Mouse (Mus musculus): ENCODE measurements around the gene Ccdc162. TPM values are rescaled to one million over a fixed set of nuclear protein-coding genes. Genes with fewer than 3 reads are reported as not detected.

Gene Ccdc162
- total and polyA plus RNA-seq, 3 experiments, result 0.60 TPM; not detected in 2

GRCm38 (mm10) chr10:41690978-41691377 lies 25.5 kb downstream of the Ccdc162 start:
- TF ChIP-seq CTCF (IDR thresholded peaks at IDR 0.05; ENCODE audit: low read depth, low read length) (no peak), POLR2AphosphoS5 (IDR thresholded peaks at IDR 0.05; ENCODE audit: insufficient replicate concordance, low read depth, low read length) (no peak), GATA1 (IDR thresholded peaks at IDR 0.05; ENCODE audit: borderline replicate concordance, low read length) (no peak), TAL1 (conservative IDR thresholded peaks at IDR 0.05; ENCODE audit: low read depth, low read length) (no peak), GATA2 (IDR thresholded peaks at IDR 0.05; ENCODE audit: borderline replicate concordance, low read depth, low read length) (no peak)
- ATAC-seq (ENCODE audit: extremely low read depth, insufficient number of reproducible peaks, low FRiP score, poor library complexity, severe bottlenecking) (no peak), DNase-seq (ENCODE audit: low spot score) (no peak)
- Histone ChIP-seq H3K27me3 (ENCODE audit: insufficient read depth, low read length) (peaks cover 35% of the 10 kb centered on the region), H3K36me3 (replicated peaks) (no peaks in the 10 kb centered on the region), H3K4me1 (ENCODE audit: insufficient read depth, low read depth, low read length) (peaks cover 7% of the 10 kb centered on the region; the same call in 1 of the 2 replicates), H3K4me3 (ENCODE audit: low read depth, low read length) (no peak overlapping the region), H3K9me3 (replicated peaks) (no peaks in the 10 kb centered on the region)

GRCm38 (mm10) chr10:41689941-41690887 lies 26.2 kb downstream of the Ccdc162 start:
- no peak for TF ChIP-seq TAL1 (conservative IDR thresholded peaks at IDR 0.05; ENCODE audit: low read depth, low read length)
- peak; percentile 89 for TF ChIP-seq CTCF (IDR thresholded peaks at IDR 0.05; ENCODE audit: low read depth, low read length)
- ATAC-seq (ENCODE audit: extremely low read depth, insufficient number of reproducible peaks, low FRiP score, poor library complexity, severe bottlenecking) (no peak), DNase-seq (ENCODE audit: low spot score) (peak; percentile 49)
- no peaks in the 10 kb centered on the region for H3K36me3 ChIP-seq (replicated peaks)
- no peaks in the 10 kb centered on the region for H3K9me3 ChIP-seq (replicated peaks)
- H3K27me3 ChIP-seq (ENCODE audit: insufficient read depth, low read length), result peaks cover 35% of the 10 kb centered on the region
- no peak overlapping the region for H3K4me3 ChIP-seq (ENCODE audit: low read depth, low read length)
- H3K4me1 ChIP-seq (ENCODE audit: insufficient read depth, low read depth, low read length), result peaks cover 7% of the 10 kb centered on the region; the same call in 1 of the 2 replicates

GRCm38 (mm10) chr10:41684548-41684996 lies 31.9 kb downstream of the Ccdc162 start:
- Histone ChIP-seq H3K4me3 (ENCODE audit: low read depth, low read length) (no peak overlapping the region), H3K9me3 (replicated peaks) (no peaks in the 10 kb centered on the region), H3K36me3 (replicated peaks) (no peaks in the 10 kb centered on the region), H3K27me3 (ENCODE audit: insufficient read depth, low read length) (peaks cover 21% of the 10 kb centered on the region), H3K4me1 (ENCODE audit: insufficient read depth, low read depth, low read length) (no peaks in the 10 kb centered on the region)
- ATAC-seq (ENCODE audit: extremely low read depth, insufficient number of reproducible peaks, low FRiP score, poor library complexity, severe bottlenecking) (no peak), DNase-seq (ENCODE audit: low spot score) (no peak)
- TF ChIP-seq POLR2AphosphoS5 (IDR thresholded peaks at IDR 0.05; ENCODE audit: insufficient replicate concordance, low read depth, low read length) (no peak), GATA1 (IDR thresholded peaks at IDR 0.05; ENCODE audit: borderline replicate concordance, low read length) (no peak), CTCF (IDR thresholded peaks at IDR 0.05; ENCODE audit: low read depth, low read length) (no peak), GATA2 (IDR thresholded peaks at IDR 0.05; ENCODE audit: borderline replicate concordance, low read depth, low read length) (no peak), TAL1 (conservative IDR thresholded peaks at IDR 0.05; ENCODE audit: low read depth, low read length) (no peak)

- Histone ChIP-seq H3K9me3 (replicated peaks) (no peaks in the 10 kb centered on the region), H3K36me3 (replicated peaks) (no peaks in the 10 kb centered on the region), H3K27me3 (ENCODE audit: insufficient read depth, low read length) (peaks cover 16% of the 10 kb centered on the region), H3K4me1 (ENCODE audit: insufficient read depth, low read depth, low read length) (no peaks in the 10 kb centered on the region; the same call in 1 of the 2 replicates), H3K4me3 (ENCODE audit: low read depth, low read length) (no peak overlapping the region)
- TF ChIP-seq CTCF (IDR thresholded peaks at IDR 0.05; ENCODE audit: low read depth, low read length) (peak; percentile 80), POLR2AphosphoS5 (IDR thresholded peaks at IDR 0.05; ENCODE audit: insufficient replicate concordance, low read depth, low read length) (no peak)
- DNase-seq (ENCODE audit: low spot score) (peak; percentile 46), ATAC-seq (ENCODE audit: extremely low read depth, insufficient number of reproducible peaks, low FRiP score, poor library complexity, severe bottlenecking) (no peak)
Measured at GRCm38 (mm10) chr10:41682546-41683393, 33.7 kb downstream of the Ccdc162 start.

GRCm38 (mm10) chr10:41678746-41679360 lies 37.6 kb downstream of the Ccdc162 start:
- Histone ChIP-seq H3K4me3 (ENCODE audit: low read depth, low read length) (no peak overlapping the region), H3K27me3 (ENCODE audit: insufficient read depth, low read length) (peaks cover 16% of the 10 kb centered on the region), H3K9me3 (replicated peaks) (no peaks in the 10 kb centered on the region), H3K36me3 (replicated peaks) (no peaks in the 10 kb centered on the region), H3K4me1 (ENCODE audit: insufficient read depth, low read depth, low read length) (no peaks in the 10 kb centered on the region; the same call in 1 of the 2 replicates)
- peak; percentile 21 for DNase-seq (ENCODE audit: low spot score)
- no peak for TF ChIP-seq POLR2AphosphoS5 (IDR thresholded peaks at IDR 0.05; ENCODE audit: insufficient replicate concordance, low read depth, low read length)
- TF ChIP-seq CTCF (IDR thresholded peaks at IDR 0.05; ENCODE audit: low read depth, low read length), result no peak
- no peak for TF ChIP-seq GATA2 (IDR thresholded peaks at IDR 0.05; ENCODE audit: borderline replicate concordance, low read depth, low read length)
- no peak for TF ChIP-seq TAL1 (conservative IDR thresholded peaks at IDR 0.05; ENCODE audit: low read depth, low read length)
- no peak for TF ChIP-seq GATA1 (IDR thresholded peaks at IDR 0.05; ENCODE audit: borderline replicate concordance, low read length)
- no peak for ATAC-seq (ENCODE audit: extremely low read depth, insufficient number of reproducible peaks, low FRiP score, poor library complexity, severe bottlenecking)

GRCm38 (mm10) chr10:41677396-41677795 lies 39.0 kb downstream of the Ccdc162 start:
- TF ChIP-seq TAL1 (conservative IDR thresholded peaks at IDR 0.05; ENCODE audit: low read depth, low read length) (no peak), CTCF (IDR thresholded peaks at IDR 0.05; ENCODE audit: low read depth, low read length) (no peak), POLR2AphosphoS5 (IDR thresholded peaks at IDR 0.05; ENCODE audit: insufficient replicate concordance, low read depth, low read length) (no peak), GATA1 (IDR thresholded peaks at IDR 0.05; ENCODE audit: borderline replicate concordance, low read length) (no peak), GATA2 (IDR thresholded peaks at IDR 0.05; ENCODE audit: borderline replicate concordance, low read depth, low read length) (no peak)
- Histone ChIP-seq H3K9me3 (replicated peaks) (no peaks in the 10 kb centered on the region), H3K4me3 (ENCODE audit: low read depth, low read length) (no peak overlapping the region), H3K27me3 (ENCODE audit: insufficient read depth, low read length) (peaks cover 22% of the 10 kb centered on the region), H3K4me1 (ENCODE audit: insufficient read depth, low read depth, low read length) (no peaks in the 10 kb centered on the region; the same call in 1 of the 2 replicates), H3K36me3 (replicated peaks) (no peaks in the 10 kb centered on the region)
- ATAC-seq (ENCODE audit: extremely low read depth, insufficient number of reproducible peaks, low FRiP score, poor library complexity, severe bottlenecking) (no peak), DNase-seq (ENCODE audit: low spot score) (no peak)
